Mouse (Mus musculus) stomach, postnatal 0 days (tissue): ENCODE measurements around the gene Efl1.

ENCODE experiments used
- CTCF ChIP-seq: IDR thresholded peaks from 2 replicates; pipeline ENCODE4 v1.5.1; 2016; ENCODE audit warnings: antibody characterized with exemption, low read depth, mild to moderate bottlenecking, moderate library complexity
- EP300 ChIP-seq: optimal IDR thresholded peaks from 2 replicates; pipeline ENCODE3; 2016; ENCODE audit warnings: antibody characterized with exemption

- TF ChIP-seq CTCF = no peak
- no peak for TF ChIP-seq EP300
These were observed 160.7 kb downstream of the Efl1 start for GRCm38 (mm10) chr7:82809126-82809525.
